Mouse (Mus musculus): ENCODE measurements around the gene Gm16253.

DNA sequence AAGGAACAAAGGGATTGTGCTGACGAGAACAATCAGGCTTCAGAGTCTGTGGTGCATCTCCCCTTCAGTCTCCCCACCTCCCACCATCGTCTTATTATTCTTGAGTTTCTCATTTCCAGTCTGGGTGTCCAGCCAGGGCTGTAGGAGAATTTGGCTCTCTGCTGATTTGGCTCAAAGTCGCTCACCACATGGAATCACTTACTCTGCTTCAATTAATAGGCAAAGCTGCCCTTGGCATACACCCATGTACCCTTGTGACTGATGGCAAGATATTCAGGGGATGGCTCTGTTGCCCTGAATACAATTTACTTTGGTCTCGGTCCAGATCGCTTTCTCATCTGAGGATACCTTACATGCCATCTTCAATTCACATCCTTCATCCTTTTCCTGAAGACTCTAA lies 26.5 kb downstream of the Gm16253 start:
- no peak for TF ChIP-seq CTCF (IDR thresholded peaks at IDR 0.05; ENCODE audit: insufficient read depth, low read length)
- TF ChIP-seq POLR2A (IDR thresholded peaks at IDR 0.05; ENCODE audit: borderline replicate concordance, extremely low read depth, low read depth, low read length): no peak

All from lung, adult 2 months (tissue).